Mouse (Mus musculus): ENCODE measurements around the gene Rad9b. TPM values are rescaled to one million over a fixed set of nuclear protein-coding genes. Genes with fewer than 3 reads are reported as not detected.

Rad9b gene
- 1 to 10 TPM; 2.5 to 4.0 TPM for total RNA-seq (2021)
- long read RNA-seq, experiment 1, partial matches to known transcripts = 1 of 1 reads
- long read RNA-seq, experiment 1, other reads (novel, unspliced or antisense) = 0 of 1 reads
- long read RNA-seq, experiment 2, partial matches to known transcripts = 0 of 1 reads
- long read RNA-seq, experiment 2, other reads (novel, unspliced or antisense) = 1 of 1 reads

- peak; percentile 99 for DNase-seq (ENCODE audit: low spot score in 2 of 2)
These were observed at the start of gene Rad9b, which contains the start of gene Vps29 for GRCm38 (mm10) chr5:122353807-122354491. Gene Rad9b, minus strand, starts transcription at chr5:122354233. Gene Vps29, plus strand, starts transcription at chr5:122354369.

GRCm38 (mm10) chr5:122403362-122403761, 49.3 kb upstream of the Rad9b start:
- DNase-seq (ENCODE audit: low spot score in 2 of 2) = no peak

GRCm38 (mm10) chr5:122402772-122403171, 48.7 kb upstream of the Rad9b start:
- DNase-seq (ENCODE audit: low spot score in 2 of 2) = peak; percentile 50 to 64

- DNase-seq (ENCODE audit: low spot score in 2 of 2) = no peak
These were observed 48.1 kb upstream of the Rad9b start for GRCm38 (mm10) chr5:122402160-122402559.

- peak; percentile 73 to 78 for DNase-seq (ENCODE audit: low spot score in 2 of 2)
These were observed 47.2 kb upstream of the Rad9b start for GRCm38 (mm10) chr5:122401303-122401640.

- DNase-seq (ENCODE audit: low spot score in 2 of 2) = peak; percentile 37 to 39
These were observed 46.7 kb upstream of the Rad9b start for GRCm38 (mm10) chr5:122400628-122401302.

- DNase-seq (ENCODE audit: low spot score in 2 of 2) = no peak
These were observed 45.8 kb upstream of the Rad9b start for GRCm38 (mm10) chr5:122399871-122400270.

- DNase-seq (ENCODE audit: low spot score in 2 of 2) = no peak
These were observed 43.5 kb upstream of the Rad9b start for GRCm38 (mm10) chr5:122397495-122397894.

GRCm38 (mm10) chr5:122396791-122397190, 42.8 kb upstream of the Rad9b start:
- DNase-seq (ENCODE audit: low spot score in 2 of 2) = no peak

- DNase-seq (ENCODE audit: low spot score in 2 of 2) = peak; percentile 62 to 80
These were observed 39.9 kb upstream of the Rad9b start for GRCm38 (mm10) chr5:122393887-122394286.

- no peak for DNase-seq (ENCODE audit: low spot score in 2 of 2)
These were observed 38.4 kb upstream of the Rad9b start for GRCm38 (mm10) chr5:122392227-122393004.

- peak; percentile 92 to 93 for DNase-seq (ENCODE audit: low spot score in 2 of 2)
These were observed 37.8 kb upstream of the Rad9b start, which contains the start of gene Arpc3 for GRCm38 (mm10) chr5:122391786-122392180. Gene Arpc3, plus strand, starts transcription at chr5:122391878.

- no peak for DNase-seq (ENCODE audit: low spot score in 2 of 2)
These were observed 37.2 kb upstream of the Rad9b start for GRCm38 (mm10) chr5:122391178-122391785.

- no peak for DNase-seq (ENCODE audit: low spot score in 2 of 2)
These were observed 36.6 kb upstream of the Rad9b start for GRCm38 (mm10) chr5:122390671-122391070.

GRCm38 (mm10) chr5:122390006-122390405, 36.0 kb upstream of the Rad9b start:
- no peak for DNase-seq (ENCODE audit: low spot score in 2 of 2)

- DNase-seq (ENCODE audit: low spot score in 2 of 2) = peak; percentile 73 to 85
These were observed 25.5 kb upstream of the Rad9b start for GRCm38 (mm10) chr5:122379374-122380155.

GRCm38 (mm10) chr5:122378171-122378570, 24.1 kb upstream of the Rad9b start:
- DNase-seq (ENCODE audit: low spot score in 2 of 2) = no peak

GRCm38 (mm10) chr5:122377101-122377833, 23.2 kb upstream of the Rad9b start:
- no peak for DNase-seq (ENCODE audit: low spot score in 2 of 2)

GRCm38 (mm10) chr5:122372878-122373277, 18.8 kb upstream of the Rad9b start:
- no peak for DNase-seq (ENCODE audit: low spot score in 2 of 2)
